Mouse (Mus musculus) thymus, adult 18-20 months (tissue): Measurements from ENCODE around the gene Sumf2.

Experiments
- DNase-seq, 2 experiments: peaks; one replicate each; pipeline ENCODE4 v3.0.0; 2022; ENCODE audit warnings: mixed read lengths in 2 of 2

Gene Sumf2

DNA sequence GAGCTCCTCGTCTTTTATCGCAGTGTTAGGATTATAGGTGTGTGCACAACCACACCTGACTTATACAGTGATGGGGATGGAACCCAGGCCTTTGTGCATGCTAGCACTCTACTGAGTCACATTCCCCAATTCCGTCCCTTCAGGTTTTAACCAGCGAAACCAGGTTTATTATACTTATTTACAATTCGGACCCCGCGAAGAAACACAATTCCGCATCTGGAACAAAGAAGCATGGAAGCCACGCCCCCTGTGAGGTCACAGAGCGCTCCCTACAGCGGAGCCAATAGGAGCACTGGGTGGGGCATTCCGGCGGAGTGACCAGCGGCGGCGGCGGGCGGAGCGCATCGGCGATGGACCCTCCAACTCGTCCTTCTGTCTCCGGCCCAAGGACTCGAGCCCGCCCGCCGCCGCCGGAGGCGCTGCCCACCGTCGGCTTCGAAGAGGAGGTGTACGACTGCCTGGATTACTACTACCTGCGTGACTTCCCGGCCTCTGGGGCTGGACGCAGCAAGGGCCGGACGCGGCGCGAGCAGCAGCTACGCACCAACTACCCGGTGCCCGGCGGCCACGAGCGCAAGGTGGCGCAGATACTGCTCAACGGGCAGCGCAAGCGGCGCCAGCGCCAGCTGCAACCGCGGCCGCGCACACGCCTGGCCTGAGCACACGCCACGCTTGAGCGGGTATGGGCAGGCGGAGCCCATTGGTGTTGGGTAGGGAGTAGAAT, 61.6 kb downstream of the Sumf2 start, which contains the start of gene Nupr1l:
Gene Nupr1l, plus strand, starts transcription at position 299 of the 724 bp plus-strand sequence.
- peak; percentile 68 to 70 for DNase-seq

- no peak for DNase-seq
Observed at GRCm38 (mm10) chr5:129909147-129909546, 62.4 kb downstream of the Sumf2 start.

DNA sequence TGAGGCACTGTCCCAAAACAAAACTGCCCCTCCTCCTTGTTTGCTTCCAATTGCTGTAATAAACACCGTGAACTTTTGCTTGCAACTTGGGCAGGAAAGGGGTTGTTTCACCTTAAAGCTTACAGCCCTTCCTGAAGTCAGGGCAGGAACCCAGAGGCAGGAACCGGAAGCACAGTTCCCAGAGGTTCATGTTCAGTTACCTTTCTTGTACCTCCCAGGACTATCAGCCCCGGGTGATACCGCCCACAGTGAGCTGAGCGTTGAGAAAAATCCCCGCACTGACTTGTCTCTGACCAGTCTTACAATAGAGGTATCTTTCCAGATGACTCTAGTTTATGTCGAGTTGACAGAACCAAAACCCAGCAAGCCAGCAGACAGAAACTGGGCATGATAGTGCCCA, 62.8 kb downstream of the Sumf2 start:
- no peak for DNase-seq
